Mouse (Mus musculus) G1E (cell line): Measurements from ENCODE around the gene Tnfrsf8. TPM values are rescaled to one million over a fixed set of nuclear protein-coding genes. Genes with fewer than 3 reads are reported as not detected.

Experiments used
- ATAC-seq: 2 replicates; pipeline ENCODE4 v1.8.0; 2016; ENCODE audit warnings: mild to moderate bottlenecking; ENCODE audit not compliant: insufficient number of reproducible peaks, poor library complexity, low FRiP score, severe bottlenecking; ENCODE audit errors: extremely low read depth
- DNase-seq: peaks from one replicate; pipeline ENCODE4 v3.0.0; 2012; ENCODE audit warnings: low spot score
- H3K27me3 ChIP-seq: 2 replicates; pipeline ENCODE4 v1.6.1; 2012; ENCODE audit warnings: mild to moderate bottlenecking, low read length, inconsistent platforms; ENCODE audit not compliant: insufficient read depth
- H3K36me3 ChIP-seq: replicated peaks from 2 replicates; pipeline ENCODE3; 2012; ENCODE audit warnings: mild to moderate bottlenecking, inconsistent platforms
- H3K4me1 ChIP-seq: 2 replicates; pipeline ENCODE4 v1.6.1; 2012; ENCODE audit warnings: low read depth, low read length, inconsistent platforms, mixed read lengths; ENCODE audit not compliant: insufficient read depth
- H3K4me3 ChIP-seq: 2 replicates; pipeline ENCODE4 v1.5.1; 2012; ENCODE audit warnings: low read depth, mild to moderate bottlenecking, inconsistent platforms, low read length, moderate library complexity, mixed read lengths
- H3K9me3 ChIP-seq: replicated peaks from 2 replicates; pipeline ENCODE4 v1.6.1; 2012; ENCODE audit warnings: inconsistent platforms
- CTCF ChIP-seq: IDR thresholded peaks from 2 replicates; pipeline ENCODE4 v1.5.1; 2012; ENCODE audit warnings: low read depth, low read length, inconsistent platforms, mixed read lengths
- GATA1 ChIP-seq: IDR thresholded peaks from 2 replicates; pipeline ENCODE4 v1.6.1; 2012; ENCODE audit warnings: borderline replicate concordance, low read length, inconsistent platforms, mixed read lengths
- GATA2 ChIP-seq: IDR thresholded peaks from 2 replicates; pipeline ENCODE4 v1.6.1; 2012; ENCODE audit warnings: low read depth, low read length, inconsistent platforms, borderline replicate concordance
- POLR2AphosphoS5 ChIP-seq: IDR thresholded peaks from 2 replicates; pipeline ENCODE4 v1.6.1; 2012; ENCODE audit warnings: low read depth, low read length, inconsistent platforms; ENCODE audit not compliant: insufficient replicate concordance
- TAL1 ChIP-seq: conservative IDR thresholded peaks from 2 replicates; pipeline ENCODE4 v1.6.1; 2012; ENCODE audit warnings: low read depth, low read length, inconsistent platforms, mixed read lengths
- polyA plus RNA-seq: library from polyadenylated mRNA; stranded (reverse); fragments of >175 nt; gene quantifications from 2 replicates; pipeline ENCODE4 v1.2.3, GENCODE M21; 2012
- total RNA-seq, 2 experiments: library from RNA; stranded (forward) in 1 of 2; stranded (reverse) in 1 of 2; fragments of 200-1000 nt in 1 of 2; fragments of >200 nt in 1 of 2; fragmentation: Nextera tagmentation in 1 of 2; gene quantifications; 2 replicates each; pipeline ENCODE4 v1.2.3; 2014 to 2017

Tnfrsf8 gene
- total and polyA plus RNA-seq, 3 experiments: 0.16 TPM; not detected in 2

DNA sequence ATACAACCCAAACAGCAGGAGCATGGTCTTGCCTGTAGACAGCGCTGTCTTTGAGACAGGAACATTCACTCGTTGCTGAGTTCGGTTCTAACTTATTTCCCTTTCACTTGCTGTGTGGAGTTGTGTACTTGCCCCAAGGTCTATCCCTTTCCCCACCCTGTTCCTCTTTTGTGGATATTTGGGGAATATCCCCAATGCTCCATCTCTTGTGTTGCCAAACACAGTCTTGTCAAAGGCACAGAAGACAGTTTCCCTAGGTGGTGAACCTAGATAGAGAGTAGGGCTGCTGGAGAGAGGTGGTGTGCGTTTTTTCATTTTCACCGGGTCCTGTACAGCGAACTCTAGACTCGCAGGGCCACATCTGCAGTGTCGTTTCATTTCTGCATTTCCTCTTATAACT, 62.4 kb downstream of the Tnfrsf8 start:
- no peak overlapping the region for H3K4me3 ChIP-seq
- no peak for ATAC-seq
- H3K9me3 ChIP-seq: peaks cover 31% of the 10 kb centered on the region
- no peaks in the 10 kb centered on the region for H3K36me3 ChIP-seq
- TF ChIP-seq GATA2 (no peak), CTCF (no peak), POLR2AphosphoS5 (no peak), TAL1 (no peak), GATA1 (no peak)
- DNase-seq: no peak
- no peaks in the 10 kb centered on the region for H3K4me1 ChIP-seq
- H3K27me3 ChIP-seq: no peaks in the 10 kb centered on the region

DNA sequence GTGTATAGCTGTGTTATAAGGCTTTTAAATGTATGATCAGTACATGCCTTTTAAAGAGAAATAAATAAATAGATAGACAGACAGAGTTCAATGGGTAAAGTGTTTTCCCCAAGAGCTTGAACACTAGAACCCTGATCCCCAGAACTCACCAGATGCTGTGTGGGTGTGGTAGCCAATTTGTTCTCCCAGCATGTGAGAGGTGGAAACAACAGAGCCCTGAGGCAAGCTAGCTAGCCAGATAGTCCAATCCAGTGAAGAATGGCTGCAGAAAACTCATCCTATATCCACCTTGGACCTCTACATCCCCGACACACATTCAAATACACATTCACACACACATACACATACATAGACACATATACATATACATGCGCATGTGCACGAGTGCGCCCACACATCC, 63.4 kb downstream of the Tnfrsf8 start:
- Histone ChIP-seq H3K9me3 (peaks cover 35% of the 10 kb centered on the region), H3K4me1 (no peaks in the 10 kb centered on the region), H3K36me3 (no peaks in the 10 kb centered on the region), H3K27me3 (no peaks in the 10 kb centered on the region), H3K4me3 (no peak overlapping the region)
- no peak for TF ChIP-seq CTCF
- TF ChIP-seq POLR2AphosphoS5: no peak
- TF ChIP-seq TAL1: no peak
- no peak for TF ChIP-seq GATA2
- TF ChIP-seq GATA1: no peak
- ATAC-seq (no peak), DNase-seq (no peak)

DNA sequence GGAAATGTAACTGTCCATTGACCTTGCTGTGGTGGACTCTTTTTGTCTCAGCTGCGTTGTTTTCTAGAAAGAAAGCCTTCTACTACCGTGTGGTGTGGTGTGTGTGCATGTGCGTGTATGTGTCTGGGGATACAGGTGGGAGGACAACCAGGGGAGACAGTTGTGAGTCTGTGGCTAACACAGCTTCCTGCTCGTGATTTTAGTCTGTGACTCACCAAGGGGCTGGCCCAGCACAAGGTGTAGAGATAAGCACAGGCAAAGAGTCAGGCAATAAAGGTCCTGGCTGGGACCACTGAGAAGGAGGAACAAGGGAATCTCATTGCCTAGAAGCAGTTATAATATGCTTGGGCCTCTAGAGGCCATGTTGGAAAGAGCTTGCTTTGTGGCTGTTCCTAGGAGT, 65.0 kb downstream of the Tnfrsf8 start:
- H3K9me3 ChIP-seq: peaks cover 47% of the 10 kb centered on the region
- no peak overlapping the region for H3K4me3 ChIP-seq
- H3K36me3 ChIP-seq: no peaks in the 10 kb centered on the region
- H3K4me1 ChIP-seq: no peaks in the 10 kb centered on the region
- TF ChIP-seq GATA1 (no peak), GATA2 (no peak), TAL1 (no peak), CTCF (no peak), POLR2AphosphoS5 (no peak)
- no peak for ATAC-seq
- no peak for DNase-seq
- no peaks in the 10 kb centered on the region for H3K27me3 ChIP-seq

DNA sequence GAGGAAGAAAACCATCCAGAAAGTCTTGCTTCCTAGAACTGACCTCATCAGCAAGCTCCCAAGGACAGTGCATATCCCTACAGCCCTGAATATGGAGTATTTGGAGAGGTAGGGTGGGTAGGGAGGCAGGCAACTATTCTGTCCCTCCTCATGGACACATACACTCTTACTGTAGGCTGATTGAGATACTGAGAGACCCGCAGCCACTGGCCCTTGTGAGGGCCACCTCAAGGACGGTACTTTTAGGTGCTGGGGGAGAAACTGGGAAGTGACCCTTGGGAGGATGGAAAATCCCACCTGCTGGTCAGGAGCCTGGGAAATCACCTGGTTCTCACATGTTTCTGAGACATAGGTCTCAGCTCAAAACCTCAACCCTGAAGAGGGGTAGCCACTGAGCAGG, 67.4 kb downstream of the Tnfrsf8 start:
- DNase-seq (no peak), ATAC-seq (no peak)
- Histone ChIP-seq H3K9me3 (peaks cover 50% of the 10 kb centered on the region), H3K4me3 (no peak overlapping the region), H3K4me1 (no peaks in the 10 kb centered on the region), H3K27me3 (no peaks in the 10 kb centered on the region), H3K36me3 (no peaks in the 10 kb centered on the region)
- TF ChIP-seq TAL1 (no peak), POLR2AphosphoS5 (no peak), GATA2 (no peak), CTCF (no peak), GATA1 (no peak)

DNA sequence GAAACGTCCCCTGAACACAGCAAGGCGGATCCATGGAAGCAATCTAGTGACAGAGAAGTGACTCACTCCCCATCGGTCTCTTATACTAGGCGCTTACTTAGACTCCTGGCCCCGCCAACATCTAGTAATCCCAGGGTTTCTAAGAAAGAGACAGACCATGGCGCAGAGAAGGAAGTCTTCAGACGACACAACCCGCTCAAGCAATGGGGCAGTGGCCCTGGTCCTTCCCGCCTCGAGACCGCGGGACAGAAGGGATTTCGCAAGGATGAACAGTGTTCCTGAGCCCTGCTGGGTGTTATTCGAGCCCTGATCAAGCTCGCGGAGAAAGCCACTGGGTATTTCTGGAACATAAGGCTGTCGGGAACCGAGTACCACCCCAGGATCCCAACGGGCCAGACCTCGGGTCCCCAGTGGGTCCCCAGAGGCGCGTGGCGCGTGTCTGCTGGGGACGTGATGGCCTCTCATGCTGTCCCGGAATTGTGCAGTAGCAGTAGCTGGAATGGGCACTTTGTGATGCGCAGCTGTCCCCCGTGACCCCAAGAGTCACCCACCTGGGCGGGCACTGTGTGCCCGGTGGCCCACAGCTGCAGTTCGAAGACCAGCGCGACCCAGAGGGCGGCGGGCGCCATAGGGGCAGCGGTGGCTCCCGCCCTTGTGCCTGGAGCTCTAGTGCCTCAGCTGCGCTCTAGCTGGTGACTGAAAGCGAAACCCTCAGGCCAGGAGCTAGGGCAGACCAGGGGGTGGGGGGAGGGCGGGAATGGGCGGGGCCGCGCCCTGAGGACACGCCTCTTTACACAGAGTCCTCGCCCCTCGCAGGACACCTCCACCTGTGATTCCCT, 68.6 kb downstream of the Tnfrsf8 start, which contains the start of gene Tnfrsf1b:
TSS of gene Tnfrsf1b (minus strand) at position 698 of the 839 bp plus-strand sequence.
- no peak within 1 kb of the TSS; the same call in 1 of the 2 replicates for H3K4me3 ChIP-seq
- TF ChIP-seq TAL1: no peak
- no peak for TF ChIP-seq POLR2AphosphoS5
- no peak for TF ChIP-seq CTCF
- TF ChIP-seq GATA1: no peak
- no peak for TF ChIP-seq GATA2
- H3K27me3 ChIP-seq: no peaks in the 10 kb centered on the region
- no peaks in the 10 kb centered on the region for H3K4me1 ChIP-seq
- no peaks in the 10 kb centered on the region for H3K36me3 ChIP-seq
- ATAC-seq (no peak), DNase-seq (no peak)
- H3K9me3 ChIP-seq: peaks cover 49% of the 10 kb centered on the region

DNA sequence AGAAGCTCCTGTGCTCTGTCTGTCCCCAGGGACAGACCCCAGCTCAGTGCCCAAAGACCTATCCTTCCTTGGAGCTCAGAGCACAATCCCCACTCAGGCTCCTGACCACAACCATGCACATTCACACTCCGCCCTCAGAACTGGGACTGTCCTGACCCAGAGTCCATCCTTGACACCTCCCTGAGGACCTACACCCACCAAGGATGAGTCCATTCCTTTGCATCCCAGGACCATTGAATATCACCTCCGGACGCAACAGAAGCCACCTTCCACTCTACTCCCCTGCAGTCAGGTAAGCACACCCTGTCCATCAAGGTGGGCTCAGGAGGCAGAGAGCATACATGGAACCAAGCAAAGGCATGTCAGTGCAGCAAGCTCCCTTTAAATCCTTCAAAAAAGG, 69.4 kb downstream of the Tnfrsf8 start:
- DNase-seq (no peak), ATAC-seq (no peak)
- Histone ChIP-seq H3K4me3 (no peak overlapping the region), H3K27me3 (no peaks in the 10 kb centered on the region), H3K36me3 (no peaks in the 10 kb centered on the region), H3K4me1 (no peaks in the 10 kb centered on the region), H3K9me3 (peaks cover 51% of the 10 kb centered on the region)
- TF ChIP-seq GATA2: no peak
- TF ChIP-seq TAL1: no peak
- TF ChIP-seq POLR2AphosphoS5: no peak
- TF ChIP-seq GATA1: no peak
- TF ChIP-seq CTCF: no peak
